Mouse (Mus musculus): ENCODE data around the gene Tspan6. TPM values are rescaled to one million over a fixed set of nuclear protein-coding genes. Genes with fewer than 3 reads are reported as not detected.

Tspan6 gene
- polyA plus RNA-seq (2012; rRNA removed), result 4.6 and 4.9 TPM in 2 replicates

GRCm38 (mm10) chrX:133898014-133898542 is at the start of gene Tspan6:
Gene Tspan6 (minus strand): TSS chrX:133898429.

DNA sequence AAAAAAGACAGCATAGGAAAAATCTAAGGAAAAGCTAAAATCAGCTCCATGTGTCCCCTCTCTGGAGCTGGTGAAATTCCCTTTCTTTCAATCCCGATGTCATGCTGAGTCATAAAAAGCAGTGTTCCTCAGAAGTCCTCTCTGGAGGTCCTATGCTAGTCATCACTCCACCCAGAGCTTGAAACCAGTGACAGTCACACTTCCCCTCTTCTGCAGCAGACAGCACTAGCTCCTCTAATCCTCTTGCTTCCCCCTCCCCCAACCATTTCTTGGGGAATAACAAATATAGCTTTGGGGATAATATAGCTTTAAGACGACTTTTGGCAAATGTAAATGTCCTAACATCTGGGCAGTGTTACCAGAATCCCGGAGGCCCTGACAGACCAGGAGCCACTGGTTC is 10.0 kb upstream of the Tspan6 start, which contains the start of gene Srpx2:
TSS of gene Srpx2 (plus strand) at position 166 of the 400 bp plus-strand sequence.

DNA sequence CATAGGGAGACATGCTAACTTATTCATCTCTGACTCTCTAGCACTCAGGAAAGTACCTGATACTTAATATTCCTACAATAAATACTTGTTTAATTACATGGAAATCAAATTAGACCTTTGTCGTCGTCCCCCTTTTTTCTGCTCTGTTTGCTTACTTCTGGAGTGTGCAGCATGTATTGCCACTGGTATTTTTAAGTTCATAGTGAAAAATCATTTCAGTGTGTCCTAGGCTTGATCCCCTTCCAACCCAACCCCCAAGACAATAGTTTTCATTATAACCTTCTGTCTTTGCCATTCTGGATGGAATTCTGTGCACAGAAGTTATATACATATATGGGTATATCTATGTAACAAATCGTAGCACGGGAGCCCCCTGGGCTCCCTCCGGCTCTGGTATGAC is 47.5 kb downstream of the Tspan6 start, which contains the start of gene Tnmd:
TSS of gene Tnmd (plus strand) at position 301 of the 400 bp plus-strand sequence.

Other genes starting within 250 kb of the Tspan6 start
- 0.06 and 0.16 TPM in 2 replicates for gene Pcdh19, start 209.4 kb downstream of the Tspan6 start, polyA plus RNA-seq (2012; rRNA removed)
- 0.03 and 0.63 TPM in 2 replicates for gene Tnmd, start 47.4 kb downstream of the Tspan6 start, polyA plus RNA-seq (2012; rRNA removed)
- gene Srpx2, start 10.0 kb upstream of the Tspan6 start, polyA plus RNA-seq (2012; rRNA removed), result 0.24 and 0.41 TPM in 2 replicates
- 0.87 and 0.91 TPM in 2 replicates for gene Sytl4, start 83.4 kb upstream of the Tspan6 start, polyA plus RNA-seq (2012; rRNA removed)
- gene Cstf2, start 160.8 kb upstream of the Tspan6 start, polyA plus RNA-seq (2012; rRNA removed), result 12.7 and 13.7 TPM in 2 replicates

Data from liver, embryonic 14 days (tissue).